Mouse (Mus musculus) cerebellum, postnatal 25 days (tissue): ENCODE measurements around the gene Pelp1.
"Not testable (repeated sequence)": the region's sequence is repeated elsewhere in the genome, so short reads cannot be mapped to it uniquely, and the experiment has no call there.

Experiments used
- DNase-seq, 2 experiments: peaks; one replicate each; pipeline ENCODE4 v3.0.0; 2021; ENCODE audit warnings: mixed read lengths in 2 of 2

Gene Pelp1

DNA sequence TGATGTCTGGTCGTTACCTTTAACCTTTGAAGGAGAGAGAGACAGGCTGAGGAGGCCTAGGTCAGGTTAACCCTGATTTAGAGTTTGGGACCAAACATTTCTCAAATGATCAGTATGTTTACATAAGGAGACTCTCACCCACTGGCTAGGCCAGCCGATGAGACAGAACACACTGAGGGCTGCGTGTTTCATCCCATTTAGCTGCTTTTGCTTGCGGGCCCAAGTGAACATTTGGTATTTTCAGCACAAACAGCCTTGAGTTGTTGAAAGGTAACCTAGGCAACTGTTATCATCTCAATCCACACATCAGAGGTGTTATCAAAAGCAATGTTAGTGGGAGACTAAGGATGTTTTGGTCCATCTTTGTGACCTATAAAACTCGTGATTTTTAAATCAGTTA is 9.7 kb upstream of the Pelp1 start:
- DNase-seq, result no peak

DNA sequence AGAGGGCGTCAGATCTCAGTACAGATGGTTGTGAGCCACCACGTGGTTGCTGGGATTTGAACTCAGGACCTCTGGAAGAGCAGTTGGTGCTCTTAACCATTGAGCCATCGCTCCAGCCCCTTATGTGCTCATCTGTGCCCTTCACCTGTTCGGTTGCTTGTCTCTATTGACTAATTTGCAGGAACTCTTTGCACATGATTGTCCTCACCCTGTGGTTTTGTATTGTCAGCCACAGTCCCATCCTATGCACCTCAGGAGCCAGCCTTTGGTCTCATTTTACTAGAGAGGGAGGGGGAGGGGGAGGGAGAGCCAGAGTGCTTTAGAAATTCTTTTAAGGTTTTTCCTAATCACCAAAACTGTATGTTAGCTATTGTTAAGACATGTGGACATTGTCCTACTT is 8.4 kb upstream of the Pelp1 start:
- DNase-seq, result no peak

GRCm38 (mm10) chr11:70413961-70414360 is 4.1 kb upstream of the Pelp1 start:
- DNase-seq, result peak; percentile 73 to 87

GRCm38 (mm10) chr11:70412591-70412990 is 2.8 kb upstream of the Pelp1 start:
- DNase-seq, result no peak

- DNase-seq, result no peak
These were observed 439 bp upstream of the Pelp1 start for GRCm38 (mm10) chr11:70410297-70410643.

GRCm38 (mm10) chr11:70403598-70403997 is 6.2 kb downstream of the Pelp1 start:
- no peak for DNase-seq

DNA sequence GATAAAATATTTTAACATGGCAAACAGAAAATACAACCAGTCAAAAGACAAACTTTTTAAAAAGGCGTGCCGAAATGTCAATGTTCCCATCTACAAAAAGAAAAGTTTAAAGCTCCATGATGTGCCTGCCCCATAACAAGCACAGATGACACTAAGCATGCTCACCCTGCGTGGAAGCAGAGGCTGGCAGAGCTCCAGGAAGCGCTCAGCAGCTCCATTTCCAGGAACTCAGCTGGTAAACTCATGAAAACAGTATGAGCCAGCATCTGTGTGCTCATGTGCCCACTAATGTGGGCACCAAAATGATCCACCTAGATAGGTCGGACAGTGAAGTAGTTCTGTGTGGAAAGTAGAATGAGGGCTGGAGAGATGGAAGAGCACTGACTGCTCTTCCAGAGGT is 20.4 kb downstream of the Pelp1 start:
- peak in 1 of 2 experiments; percentile 37 for DNase-seq

GRCm38 (mm10) chr11:70387436-70387835 is 22.4 kb downstream of the Pelp1 start:
- DNase-seq, result no peak

DNA sequence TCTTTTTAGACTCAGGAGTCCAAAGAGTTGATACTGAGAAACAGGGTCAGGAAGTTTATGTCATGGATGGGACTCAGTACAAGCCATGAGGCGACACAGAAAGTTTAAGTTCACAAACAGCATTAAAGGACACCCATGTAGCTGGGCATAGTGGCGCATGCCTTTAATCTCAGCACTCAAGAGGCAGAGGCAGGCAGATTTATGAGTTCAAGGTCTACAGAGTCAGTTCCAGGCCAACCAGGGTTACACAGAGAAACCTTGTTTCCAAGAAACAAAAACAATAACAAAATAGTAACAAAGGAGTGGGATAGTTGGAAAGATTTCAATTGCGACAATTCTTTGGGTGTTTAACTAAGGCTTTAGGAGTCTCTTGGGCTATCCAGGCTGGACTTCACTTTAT is 25.7 kb downstream of the Pelp1 start:
- DNase-seq, result no peak

DNA sequence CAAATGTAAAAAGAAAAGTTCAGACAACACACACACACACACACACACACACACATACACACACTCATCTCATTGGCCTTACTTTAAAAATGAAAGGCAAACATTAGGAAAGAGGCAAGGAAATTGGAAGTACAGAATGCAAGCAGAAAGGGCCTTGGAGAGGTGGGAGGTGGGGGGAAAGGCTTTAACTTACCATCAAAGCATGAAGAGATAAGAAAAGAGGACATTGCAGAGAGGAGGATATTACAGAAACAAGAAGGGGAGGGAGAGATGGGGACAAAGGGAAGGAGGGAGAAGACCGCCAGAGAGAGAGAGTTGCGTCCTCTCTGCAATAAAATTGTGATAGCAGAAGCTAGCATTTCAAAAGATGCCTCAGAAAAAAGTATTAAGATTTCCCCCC is 28.5 kb downstream of the Pelp1 start:
- DNase-seq, result no peak

- no peak for DNase-seq
These were observed 29.3 kb downstream of the Pelp1 start for GRCm38 (mm10) chr11:70380478-70381005.

- DNase-seq, result no peak
These were observed 33.8 kb downstream of the Pelp1 start for GRCm38 (mm10) chr11:70376054-70376453.

DNA sequence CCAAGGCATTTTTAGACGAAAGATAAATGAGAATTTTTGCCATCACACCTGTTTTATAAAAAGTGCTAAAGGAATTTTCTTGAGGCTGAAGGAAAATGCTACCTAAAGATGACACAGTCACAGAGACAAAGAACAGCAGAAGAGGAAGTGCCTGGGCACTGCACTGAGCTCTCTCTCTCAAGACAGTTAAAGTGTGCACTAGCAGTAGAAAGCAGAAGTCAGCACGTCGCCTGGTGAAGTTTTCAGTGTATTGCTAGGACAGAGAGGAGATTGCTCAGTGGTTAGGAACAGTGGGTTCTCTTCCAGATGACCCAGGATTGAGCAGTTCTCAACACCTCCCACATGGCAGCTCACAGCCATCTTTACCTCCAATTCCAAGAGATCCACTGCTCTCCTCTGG is 35.5 kb downstream of the Pelp1 start:
- DNase-seq, result no peak

- no peak for DNase-seq
These were observed 36.8 kb downstream of the Pelp1 start for GRCm38 (mm10) chr11:70372849-70373557.

- no peak for DNase-seq
These were observed 37.4 kb downstream of the Pelp1 start for GRCm38 (mm10) chr11:70372396-70372795.

GRCm38 (mm10) chr11:70368626-70369025 is 41.2 kb downstream of the Pelp1 start:
- DNase-seq, result not testable (repeated sequence)

GRCm38 (mm10) chr11:70367701-70368100 is 42.1 kb downstream of the Pelp1 start:
- DNase-seq, result not testable (repeated sequence)

- no peak for DNase-seq
These were observed 58.0 kb downstream of the Pelp1 start, which contains the start of gene Alox15 for GRCm38 (mm10) chr11:70351868-70352267. Gene Alox15, minus strand, starts transcription at chr11:70352031.

DNA sequence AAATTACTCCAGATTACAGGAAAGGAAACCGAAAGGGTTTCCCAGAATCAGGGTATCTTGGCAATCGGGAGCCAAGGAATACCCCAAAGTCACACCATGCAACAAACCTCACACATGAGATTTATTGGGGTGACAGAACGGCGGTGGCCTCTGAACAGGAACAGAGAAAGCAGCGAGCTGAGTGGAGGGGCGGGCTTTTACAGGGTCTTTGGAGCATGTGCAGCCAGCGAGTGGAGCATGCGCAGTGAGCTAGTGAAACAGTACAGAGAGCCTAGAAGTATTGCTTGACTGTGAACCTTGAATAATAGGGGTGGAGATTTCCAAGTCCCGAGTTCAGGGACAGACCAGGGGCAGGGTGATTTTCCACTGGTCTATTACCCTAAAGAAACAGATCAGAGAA is 61.2 kb downstream of the Pelp1 start:
- DNase-seq, result no peak

GRCm38 (mm10) chr11:70347861-70348260 is 62.0 kb downstream of the Pelp1 start:
- DNase-seq, result no peak

- DNase-seq, result no peak
These were observed 64.3 kb downstream of the Pelp1 start for GRCm38 (mm10) chr11:70345546-70345945.

DNA sequence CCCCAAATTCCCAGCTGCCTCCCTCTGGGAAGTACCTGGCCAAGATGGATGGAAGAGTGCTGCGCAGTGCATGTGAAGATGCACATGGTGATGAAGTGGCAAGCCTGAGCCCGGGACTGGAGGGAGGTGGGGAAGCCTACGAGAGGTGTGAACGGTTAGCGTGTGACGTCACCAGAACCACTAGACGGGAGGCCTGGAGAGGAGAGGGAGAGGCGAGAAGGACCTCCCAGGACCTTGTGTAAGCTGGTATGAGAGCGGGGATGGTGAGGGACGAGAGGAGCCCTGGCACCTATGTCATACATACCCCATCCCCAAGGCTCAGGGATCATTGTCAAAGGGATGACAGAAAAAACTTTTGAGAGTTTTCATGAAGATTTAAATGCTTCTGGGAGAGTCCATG is 64.8 kb downstream of the Pelp1 start:
- DNase-seq, result no peak
